Mouse (Mus musculus) erythroblast, embryonic 14.5 days (primary cell): ENCODE results near the gene Srp54c. TPM values are rescaled to one million over a fixed set of nuclear protein-coding genes. Genes with fewer than 3 reads are reported as not detected.
A peak's percentile ranks its signal among the peaks of the same experiment; 100 is the strongest.

Experiments
- H3K27me3 ChIP-seq: 2 replicates; pipeline ENCODE4 v1.6.1; 2012; ENCODE audit warnings: inconsistent platforms; ENCODE audit not compliant: control insufficient read depth
- H3K36me3 ChIP-seq: 2 replicates; pipeline ENCODE4 v1.6.1; 2012; ENCODE audit warnings: mild to moderate bottlenecking, inconsistent platforms; ENCODE audit not compliant: control insufficient read depth
- H3K4me1 ChIP-seq: 2 replicates; pipeline ENCODE4 v1.6.1; 2012; ENCODE audit warnings: inconsistent platforms; ENCODE audit not compliant: control insufficient read depth
- H3K4me3 ChIP-seq: replicated peaks from 2 replicates; pipeline ENCODE3; 2012; ENCODE audit warnings: moderate library complexity, mild to moderate bottlenecking, inconsistent platforms
- H3K9me3 ChIP-seq: 2 replicates; pipeline ENCODE4 v1.6.1; 2012; ENCODE audit warnings: low read length, inconsistent platforms, mixed read lengths; ENCODE audit not compliant: control insufficient read depth
- GATA1 ChIP-seq: IDR thresholded peaks from 2 replicates; pipeline ENCODE4 v1.6.1; 2012; ENCODE audit warnings: low read length, inconsistent platforms, mixed read lengths
- TAL1 ChIP-seq: IDR thresholded peaks from 3 replicates; pipeline ENCODE4 v1.6.1; 2012; ENCODE audit warnings: low read length, inconsistent platforms, mixed read lengths
- polyA plus RNA-seq: library from polyadenylated mRNA; stranded (reverse); fragments of >175 nt; gene quantifications from 2 replicates; pipeline ENCODE4 v1.2.3, GENCODE M21; 2012

Gene Srp54c
- polyA plus RNA-seq, 1 experiment: 0.14 TPM

DNA sequence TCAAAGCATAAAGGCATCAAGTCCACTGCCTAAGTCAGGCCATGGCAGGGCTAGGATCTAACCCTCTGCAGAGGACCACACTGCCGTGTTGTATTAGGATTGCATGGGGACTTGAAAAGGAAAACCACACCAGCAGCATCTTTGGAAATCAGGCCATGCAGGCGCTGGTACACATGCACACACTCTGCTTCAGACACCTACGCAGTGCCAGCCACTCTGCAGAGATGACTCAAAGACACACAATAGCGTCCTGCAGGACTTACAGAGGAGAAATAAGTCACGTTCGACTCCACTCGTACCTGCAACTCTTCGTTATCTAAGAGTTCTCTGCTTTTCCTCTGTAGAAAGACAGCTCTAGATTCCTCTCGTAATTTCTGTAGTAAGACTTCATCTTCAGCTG, 68.1 kb downstream of the Srp54c start:
- Histone ChIP-seq H3K4me1 (peaks cover 21% of the 10 kb centered on the region), H3K27me3 (no peaks in the 10 kb centered on the region), H3K9me3 (no peaks in the 10 kb centered on the region), H3K36me3 (peaks cover 73% of the 10 kb centered on the region), H3K4me3 (no peak overlapping the region)
- TF ChIP-seq TAL1 (no peak), GATA1 (no peak)

DNA sequence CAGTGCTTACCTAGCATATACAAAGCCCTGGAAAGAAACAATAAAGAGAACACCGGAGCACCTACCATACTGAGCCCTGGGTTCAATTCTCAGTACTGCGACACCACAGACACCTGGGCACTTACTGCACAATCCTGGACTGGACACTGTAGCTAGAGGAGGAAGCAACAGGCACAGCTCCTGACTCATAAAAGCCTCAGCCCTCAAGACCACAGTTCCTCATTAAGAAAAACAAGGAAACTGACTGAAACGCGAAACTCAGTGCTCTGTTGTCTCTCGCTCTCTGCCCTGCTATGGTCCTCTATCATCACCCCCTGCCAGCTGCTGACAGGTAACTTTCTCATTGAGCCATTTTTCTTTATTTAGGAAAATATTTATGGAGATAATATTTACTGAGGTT, 69.4 kb downstream of the Srp54c start, which contains the start of gene 1110008L16Rik:
TSS of gene 1110008L16Rik (plus strand) at position 242 of the 400 bp plus-strand sequence.
- Histone ChIP-seq H3K9me3 (no peaks in the 10 kb centered on the region), H3K4me1 (peaks cover 31% of the 10 kb centered on the region), H3K36me3 (peaks cover 63% of the 10 kb centered on the region), H3K27me3 (no peaks in the 10 kb centered on the region), H3K4me3 (no peak within 1 kb of the TSS)
- TF ChIP-seq TAL1 (no peak), GATA1 (no peak)

DNA sequence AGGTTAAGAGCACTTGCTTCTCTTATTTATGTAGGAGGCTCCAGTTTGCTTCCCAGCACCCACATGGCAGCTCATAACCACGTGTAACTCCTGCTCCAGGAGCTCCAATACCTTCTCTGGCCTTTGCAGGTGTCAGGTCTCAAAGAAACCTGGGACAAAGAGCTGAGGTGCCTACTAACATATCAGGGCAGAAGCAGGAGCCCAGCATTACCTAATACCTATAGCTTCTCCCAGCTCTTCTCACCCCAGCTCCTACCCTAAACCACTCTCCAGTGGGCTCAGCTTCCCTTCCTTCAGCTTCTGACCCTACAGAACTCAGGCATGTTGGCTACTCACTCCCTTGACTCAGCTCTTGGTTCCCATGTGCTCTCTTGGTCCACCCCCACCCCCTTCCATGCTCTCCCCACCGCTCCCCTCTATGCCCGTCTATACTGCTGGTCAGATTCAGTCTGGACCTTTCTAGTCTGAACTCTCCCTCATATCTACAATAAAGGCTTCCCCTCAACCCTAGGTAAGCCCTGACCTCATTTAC, 70.9 kb downstream of the Srp54c start:
- peaks cover 50% of the 10 kb centered on the region for H3K36me3 ChIP-seq
- H3K4me3 ChIP-seq: peak overlapping the region; percentile 69

DNA sequence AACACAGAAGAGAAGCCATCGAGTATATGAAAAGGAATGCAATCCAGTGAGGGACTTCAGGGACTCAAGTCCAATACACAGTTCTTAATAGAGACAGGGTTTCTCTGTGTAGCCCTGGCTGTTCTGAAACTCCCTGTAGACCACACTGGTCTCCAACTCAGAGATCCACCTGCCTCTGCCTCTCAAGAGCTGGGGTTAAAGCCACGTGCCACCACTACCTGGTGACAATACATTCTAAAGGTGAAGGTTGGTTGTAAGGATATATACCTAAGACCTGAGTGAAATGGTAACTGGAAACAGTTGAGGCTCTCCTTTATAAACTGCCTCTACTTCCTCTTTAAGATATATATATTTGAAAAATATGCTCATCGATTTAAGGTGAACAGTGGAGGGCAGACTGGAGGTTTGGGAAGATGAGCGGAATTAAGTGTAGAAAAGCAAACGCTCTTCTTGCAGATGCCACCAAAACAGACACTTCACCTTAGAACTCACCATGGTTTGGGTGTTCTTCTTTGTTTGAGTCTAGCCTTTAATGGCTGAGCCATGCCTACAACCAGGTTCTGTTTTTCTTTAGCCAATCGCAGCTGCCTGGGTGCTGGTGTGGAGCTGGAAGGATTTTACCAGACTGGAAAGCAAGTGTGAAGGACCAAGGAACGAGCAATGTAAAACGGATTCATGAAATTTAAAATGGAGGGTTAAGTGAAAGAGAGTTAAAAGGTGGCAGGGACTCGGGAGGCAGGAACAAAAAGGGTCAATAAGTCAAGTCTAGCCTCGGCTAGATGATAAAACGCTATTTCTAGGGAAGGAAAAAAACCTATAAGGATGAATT, 71.7 kb downstream of the Srp54c start:
- peak overlapping the region; percentile 69 for H3K4me3 ChIP-seq
- H3K9me3 ChIP-seq: no peaks in the 10 kb centered on the region
- H3K27me3 ChIP-seq: no peaks in the 10 kb centered on the region
- H3K36me3 ChIP-seq: peaks cover 46% of the 10 kb centered on the region
- TF ChIP-seq TAL1 (no peak), GATA1 (no peak)
- peaks cover 34% of the 10 kb centered on the region for H3K4me1 ChIP-seq

More for the DNA sequence above, 70.9 kb downstream of the Srp54c start:
- Histone ChIP-seq H3K27me3 (no peaks in the 10 kb centered on the region), H3K4me1 (peaks cover 34% of the 10 kb centered on the region), H3K9me3 (no peaks in the 10 kb centered on the region)
- TF ChIP-seq TAL1 (no peak), GATA1 (no peak)

GRCm38 (mm10) chr12:55302485-55303441, 72.8 kb downstream of the Srp54c start, which contains the start of gene Ppp2r3c:
Gene Ppp2r3c (minus strand): TSS chr12:55302998.
- peaks cover 39% of the 10 kb centered on the region for H3K36me3 ChIP-seq
- H3K4me3 ChIP-seq: peak within 1 kb of the TSS; percentile 69
- TF ChIP-seq GATA1: no peak
- no peak for TF ChIP-seq TAL1
- no peaks in the 10 kb centered on the region for H3K27me3 ChIP-seq
- H3K9me3 ChIP-seq: no peaks in the 10 kb centered on the region
- peaks cover 34% of the 10 kb centered on the region for H3K4me1 ChIP-seq

- no peaks in the 10 kb centered on the region for H3K27me3 ChIP-seq
- no peak overlapping the region for H3K4me3 ChIP-seq
- H3K4me1 ChIP-seq: peaks cover 17% of the 10 kb centered on the region
- H3K36me3 ChIP-seq: peaks cover 22% of the 10 kb centered on the region
- no peak for TF ChIP-seq TAL1
- TF ChIP-seq GATA1: no peak
- H3K9me3 ChIP-seq: no peaks in the 10 kb centered on the region
Observed at GRCm38 (mm10) chr12:55306371-55306770, 76.4 kb downstream of the Srp54c start.

- H3K9me3 ChIP-seq: no peaks in the 10 kb centered on the region
- peaks cover 26% of the 10 kb centered on the region for H3K36me3 ChIP-seq
- no peak overlapping the region for H3K4me3 ChIP-seq
- peaks cover 14% of the 10 kb centered on the region for H3K4me1 ChIP-seq
- no peak for TF ChIP-seq GATA1
- no peak for TF ChIP-seq TAL1
- no peaks in the 10 kb centered on the region for H3K27me3 ChIP-seq
Observed at GRCm38 (mm10) chr12:55307566-55307965, 77.6 kb downstream of the Srp54c start.

DNA sequence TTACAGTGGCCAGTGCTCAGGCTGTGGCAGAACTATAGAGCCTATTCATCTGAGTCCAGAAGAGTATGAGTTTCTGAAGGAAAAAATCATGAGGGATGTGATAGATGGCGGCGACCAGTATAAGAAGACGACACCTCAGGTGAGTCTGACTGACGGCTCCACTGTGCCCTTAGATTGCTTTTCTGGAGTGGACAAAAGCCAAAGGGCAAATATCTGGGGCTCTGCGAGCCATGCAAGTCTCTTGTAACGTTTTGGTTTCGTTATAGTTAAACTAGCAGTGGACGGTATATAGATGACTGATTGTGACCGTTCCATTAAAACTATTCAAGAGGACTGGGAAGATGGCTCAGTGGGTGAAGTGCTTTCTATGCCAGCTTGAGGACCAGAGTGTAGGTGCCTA, 78.8 kb downstream of the Srp54c start:
- TF ChIP-seq TAL1 (no peak), GATA1 (no peak)
- Histone ChIP-seq H3K4me1 (peaks cover 8% of the 10 kb centered on the region), H3K9me3 (no peaks in the 10 kb centered on the region), H3K36me3 (peaks cover 26% of the 10 kb centered on the region), H3K27me3 (no peaks in the 10 kb centered on the region), H3K4me3 (no peak overlapping the region)

- peaks cover 26% of the 10 kb centered on the region for H3K36me3 ChIP-seq
- no peak for TF ChIP-seq TAL1
- no peak for TF ChIP-seq GATA1
Observed at GRCm38 (mm10) chr12:55309501-55309900, 79.5 kb downstream of the Srp54c start.

More at GRCm38 (mm10) chr12:55309501-55309900, 79.5 kb downstream of the Srp54c start:
- H3K9me3 ChIP-seq: no peaks in the 10 kb centered on the region
- no peak overlapping the region for H3K4me3 ChIP-seq
- H3K27me3 ChIP-seq: no peaks in the 10 kb centered on the region
- peaks cover 4% of the 10 kb centered on the region for H3K4me1 ChIP-seq
